In genomic region chr5:27375841-27376240, GRCm38 (mm10) we compare ENCODE assay signal across 14 mouse cellular contexts.
DNase-seq lines count a peak whose midpoint lies in the region; TF ChIP-seq lines count a peak whose summit lies in the region.
"Had no signal": no experiment of that assay in that cellular context is flagged by ENCODE, and none has a peak within 500 bp of the region (broad histone marks: within the 10 kb centered on the region; RNA-seq: fewer than 3 reads in every experiment).

No protein-coding gene starts in this region.

- no peak for TF ChIP-seq CTCF in layer of hippocampus, adult 2 months (conservative IDR thresholded peaks at IDR 0.05)

- intact Hi-C loops in gastrocnemius, postnatal 14 days (cut with DNase I; ENCODE audit: low total_unique reads), result no loop called here

- DNase-seq in adrenal gland, adult (ENCODE audit: inconsistent age in 2 of 2, low spot score in 1 of 2), result peak; percentile 66 to 83
- DNase-seq in adrenal gland, postnatal 4 days (ENCODE audit: low spot score in 2 of 2), result no peak
- DNase-seq in layer of hippocampus, adult 11-12 months (ENCODE audit: low spot score), result peak; percentile 15
- no peak for DNase-seq in layer of hippocampus, adult 2 months (ENCODE audit: low spot score in 2 of 2)
- peak; percentile 85 for DNase-seq in brain, adult 2 months (ENCODE audit: low read depth, low spot score)
- DNase-seq in cerebellum, postnatal 25 days, result peak; percentile 69
- DNase-seq in gastrocnemius, postnatal 14 days, result no peak
- DNase-seq in Muller cell, postnatal 12 days (ENCODE audit: inconsistent ontology term), result no peak
- DNase-seq: lung, postnatal 10 days had no signal

- H3K4me3 ChIP-seq in layer of hippocampus, adult 2 months, result no peak overlapping the region
- H3K4me3 ChIP-seq: erythroblast, embryonic 14.5 days; forebrain, embryonic 15.5 days; hindbrain, embryonic 12.5 days; limb, embryonic 13.5 days had no signal

- no peak overlapping the region for H3K27ac ChIP-seq in layer of hippocampus, adult 2 months
- H3K27ac ChIP-seq: forebrain, embryonic 15.5 days; hindbrain, embryonic 12.5 days; limb, embryonic 13.5 days; stomach, postnatal 0 days had no signal

Comparison
In these comparisons a context has a peak if more than half of its experiments do, and no peak if none do; other contexts are left out.
1. DNase-seq: peak in adrenal gland, adult (2 of 2), layer of hippocampus, adult 11-12 months (single experiment), brain, adult 2 months (single experiment) and cerebellum, postnatal 25 days (2 of 2); none in adrenal gland, postnatal 4 days (0 of 2), layer of hippocampus, adult 2 months (0 of 2), gastrocnemius, postnatal 14 days (single experiment) and Muller cell, postnatal 12 days (single experiment).